In genomic region chr13:53764613-53765243, GRCm38 (mm10) we compare ENCODE assay signal across 8 mouse cellular contexts.
DNase-seq lines count a peak whose midpoint lies in the region; ATAC-seq and TF ChIP-seq lines count a peak whose summit lies in the region.

No protein-coding gene starts in this region.

- H3K4me3 ChIP-seq in limb, embryonic 11.5 days (ENCODE audit: low read depth, low read length): no peak overlapping the region
- no peak overlapping the region for H3K4me3 ChIP-seq in neural tube, embryonic 14.5 days (ENCODE audit: low read depth, low read length)

- in situ Hi-C loops in Patski (cut with MboI; ENCODE audit: low pct_unique_long_range_greater_than_20kb): loop anchor here (5.0 kb wide), 2 partner anchors 92 to 307 kb away; no protein-coding TSS in a partner anchor

- no peaks in the 10 kb centered on the region for H3K9me3 ChIP-seq in limb, embryonic 11.5 days (ENCODE audit: control insufficient read depth, low read length)
- no peaks in the 10 kb centered on the region for H3K9me3 ChIP-seq in neural tube, embryonic 14.5 days (ENCODE audit: control insufficient read depth, low read length)

- H3K36me3 ChIP-seq in limb, embryonic 11.5 days (ENCODE audit: control insufficient read depth, insufficient read depth, low read length): no peaks in the 10 kb centered on the region
- no peaks in the 10 kb centered on the region for H3K36me3 ChIP-seq in neural tube, embryonic 14.5 days (ENCODE audit: control insufficient read depth, insufficient read depth, low read length)

- no peaks in the 10 kb centered on the region for H3K4me1 ChIP-seq in limb, embryonic 11.5 days (ENCODE audit: control insufficient read depth, insufficient read depth, low read length)
- H3K4me1 ChIP-seq in neural tube, embryonic 14.5 days (ENCODE audit: control insufficient read depth, insufficient read depth, low read length): no peaks in the 10 kb centered on the region

- H3K4me2 ChIP-seq in limb, embryonic 11.5 days (ENCODE audit: low read depth, severe bottlenecking): no peak overlapping the region
- H3K4me2 ChIP-seq in neural tube, embryonic 14.5 days (ENCODE audit: low read depth, low read length): no peak overlapping the region

- H3K27me3 ChIP-seq in Patski: peaks cover 9% of the 10 kb centered on the region
- H3K27me3 ChIP-seq in limb, embryonic 11.5 days (ENCODE audit: control insufficient read depth, insufficient read depth, low read length): no peaks in the 10 kb centered on the region
- H3K27me3 ChIP-seq in neural tube, embryonic 14.5 days (ENCODE audit: control insufficient read depth, insufficient read depth, low read length): no peaks in the 10 kb centered on the region

- POLR2A ChIA-PET in Patski (lab: Charles Lee): no interaction called here

- peak; percentile 92 for TF ChIP-seq CTCF in Patski (IDR thresholded peaks at IDR 0.05)

- H3K9ac ChIP-seq in limb, embryonic 11.5 days (ENCODE audit: low read length): no peak overlapping the region
- H3K9ac ChIP-seq in neural tube, embryonic 14.5 days (replicated peaks; ENCODE audit: low read depth, low read length): no peak overlapping the region

- ATAC-seq in Patski: peak; percentile 88
- peak; percentile 68 for ATAC-seq in limb, embryonic 11.5 days (ENCODE audit: insufficient number of reproducible peaks, low FRiP score, low TSS enrichment, low read depth)
- ATAC-seq in neural tube, embryonic 14.5 days (ENCODE audit: low read depth): peak; percentile 77; the same call in 1 of the 2 replicates
- no peak for ATAC-seq in megakaryocyte, adult 5-6 weeks (ENCODE audit: poor library complexity, severe bottlenecking)

- WGBS in limb, embryonic 11.5 days: 25% methylated on average over 13 of the region's 13 CpGs
- 27% methylated on average over 13 of the region's 13 CpGs for WGBS in neural tube, embryonic 14.5 days

- CTCF ChIA-PET in Patski (lab: Charles Lee): interaction anchor here (0.6 to 1.2 kb wide), 4 partner anchors 9 to 338 kb away, joined by 3 read pairs; no protein-coding TSS in a partner anchor

- H3K27ac ChIP-seq in limb, embryonic 11.5 days (replicated peaks; ENCODE audit: low read depth, low read length): no peak overlapping the region
- no peak overlapping the region for H3K27ac ChIP-seq in neural tube, embryonic 14.5 days (ENCODE audit: low read depth, low read length)

- DNase-seq in 3T3-L1 (ENCODE audit: low read depth, low spot score): peak; percentile 73
- no peak for DNase-seq in Patski (ENCODE audit: low read depth, low spot score)
- DNase-seq in cerebellum, postnatal 36 days: peak; percentile 49 to 62
- DNase-seq in frontal cortex, postnatal 36 days (ENCODE audit: low spot score in 2 of 2): peak; percentile 65 to 75
- peak; percentile 23 to 50 for DNase-seq in kidney, adult 8-10 months
- peak; percentile 84 for DNase-seq in limb, embryonic 11.5 days (ENCODE audit: low spot score)
